Mouse (Mus musculus) lung, postnatal 36 days (tissue): ENCODE measurements around the gene Cyp2s1.
"Not testable (repeated sequence)": the region's sequence is repeated elsewhere in the genome, so short reads cannot be mapped to it uniquely, and the experiment has no call there.

Experiments used
- DNase-seq: peaks from one replicate; pipeline ENCODE4 v3.0.0; 2022; ENCODE audit warnings: mixed read lengths

The Cyp2s1 gene

GRCm38 (mm10) chr7:25805631-25806343 is 10.9 kb downstream of the Cyp2s1 start:
- DNase-seq, result peak; percentile 90

GRCm38 (mm10) chr7:25804792-25805191 is 11.9 kb downstream of the Cyp2s1 start:
- DNase-seq, result no peak

GRCm38 (mm10) chr7:25803460-25803859 is 13.3 kb downstream of the Cyp2s1 start:
- DNase-seq, result no peak

- peak; percentile 79 for DNase-seq
These were observed 14.2 kb downstream of the Cyp2s1 start for GRCm38 (mm10) chr7:25802241-25803125.

- no peak for DNase-seq
These were observed 15.7 kb downstream of the Cyp2s1 start for GRCm38 (mm10) chr7:25801031-25801430.

GRCm38 (mm10) chr7:25799369-25799768 is 17.3 kb downstream of the Cyp2s1 start:
- no peak for DNase-seq

- no peak for DNase-seq
These were observed 18.2 kb downstream of the Cyp2s1 start for GRCm38 (mm10) chr7:25798540-25798939.

GRCm38 (mm10) chr7:25794775-25795174 is 21.9 kb downstream of the Cyp2s1 start:
- no peak for DNase-seq

- peak; percentile 69 for DNase-seq
These were observed 23.0 kb downstream of the Cyp2s1 start for GRCm38 (mm10) chr7:25793679-25794078.

GRCm38 (mm10) chr7:25792966-25793365 is 23.7 kb downstream of the Cyp2s1 start:
- not testable (repeated sequence) for DNase-seq

- DNase-seq, result peak; percentile 60
These were observed 26.1 kb downstream of the Cyp2s1 start for GRCm38 (mm10) chr7:25790615-25791014.

GRCm38 (mm10) chr7:25789129-25789440 is 27.6 kb downstream of the Cyp2s1 start:
- DNase-seq, result no peak

GRCm38 (mm10) chr7:25788220-25789128 is 28.2 kb downstream of the Cyp2s1 start, which contains the start of gene Axl:
Gene Axl (minus strand): TSS chr7:25788705.
- peak; percentile 71 for DNase-seq

GRCm38 (mm10) chr7:25787456-25788219 is 29.1 kb downstream of the Cyp2s1 start:
- peak; percentile 28 for DNase-seq

- no peak for DNase-seq
These were observed 29.7 kb downstream of the Cyp2s1 start for GRCm38 (mm10) chr7:25786974-25787373.

GRCm38 (mm10) chr7:25785752-25786151 is 31.0 kb downstream of the Cyp2s1 start:
- no peak for DNase-seq

- no peak for DNase-seq
These were observed 31.9 kb downstream of the Cyp2s1 start for GRCm38 (mm10) chr7:25784808-25785207.

GRCm38 (mm10) chr7:25783746-25784145 is 33.0 kb downstream of the Cyp2s1 start:
- no peak for DNase-seq

GRCm38 (mm10) chr7:25782744-25783143 is 34.0 kb downstream of the Cyp2s1 start:
- peak; percentile 26 for DNase-seq

GRCm38 (mm10) chr7:25781937-25782610 is 34.6 kb downstream of the Cyp2s1 start:
- peak; percentile 43 for DNase-seq

- peak; percentile 39 for DNase-seq
These were observed 35.3 kb downstream of the Cyp2s1 start for GRCm38 (mm10) chr7:25781321-25781936.
